Mouse (Mus musculus) stomach, embryonic 16.5 days (tissue): Measurements from ENCODE around the gene Ndc80. TPM values are rescaled to one million over a fixed set of nuclear protein-coding genes. Genes with fewer than 3 reads are reported as not detected.

Experiments
- ATAC-seq: fragments of 200-750 bp; cut with Nextera tagmentation; 2 replicates; pipeline ENCODE4 v1.8.0; 2017; ENCODE audit warnings: moderate number of reproducible peaks, moderate TSS enrichment; ENCODE audit not compliant: insufficient read depth, low FRiP score
- H3K27ac ChIP-seq: fragments of 300-500 bp; sonication (generic); 2 replicates; pipeline ENCODE4 v1.5.1; 2014; ENCODE audit warnings: low read length
- H3K27me3 ChIP-seq: fragments of 300-500 bp; sonication (generic); 2 replicates; pipeline ENCODE4 v1.6.1; 2014; ENCODE audit warnings: low read length, control low read depth, mixed read lengths; ENCODE audit not compliant: control insufficient read depth, insufficient read depth
- H3K36me3 ChIP-seq: fragments of 300-500 bp; sonication (generic); 2 replicates; pipeline ENCODE4 v1.6.1; 2014; ENCODE audit warnings: low read length; ENCODE audit not compliant: control insufficient read depth, insufficient read depth
- H3K4me1 ChIP-seq: fragments of 300-500 bp; sonication (generic); 2 replicates; pipeline ENCODE4 v1.6.1; 2014; ENCODE audit warnings: low read length, control low read depth, mixed read lengths; ENCODE audit not compliant: control insufficient read depth, insufficient read depth
- H3K4me2 ChIP-seq: fragments of 300-500 bp; sonication (generic); 2 replicates; pipeline ENCODE4 v1.6.1; 2014; ENCODE audit warnings: low read depth, low read length, mixed read lengths
- H3K4me3 ChIP-seq: fragments of 300-500 bp; sonication (generic); replicated peaks from 2 replicates; pipeline ENCODE4 v1.5.1; 2014; ENCODE audit warnings: mild to moderate bottlenecking, low read length
- H3K9ac ChIP-seq: fragments of 300-500 bp; sonication (generic); 2 replicates; pipeline ENCODE4 v1.6.1; 2014; ENCODE audit warnings: low read length
- H3K9me3 ChIP-seq: fragments of 300-500 bp; sonication (generic); replicated peaks from 2 replicates; pipeline ENCODE4 v1.6.1; 2016; ENCODE audit warnings: low read length, control low read depth; ENCODE audit not compliant: control insufficient read depth
- WGBS: fragments of 180-500 bp; shearing (Covaris S2); extraction: QIAGEN DNeasy Blood & Tissue Kit; methylation state at CpG from one replicate; pipeline ENCODE4 v1.1.7; 2014; 5-methylcytosine and 5-hydroxymethylcytosine counted together
- polyA plus RNA-seq: library from polyadenylated mRNA; unstranded; fragments of >200 nt; fragmentation: Nextera tagmentation; extraction: Ambion mirVana; gene quantifications from 2 replicates; pipeline ENCODE4 v1.2.1, GENCODE M21; 2015

The Ndc80 gene
- polyA plus RNA-seq, 1 experiment from 2014 or later: 37.9 TPM

GRCm38 (mm10) chr17:71484711-71485110 lies 41.9 kb downstream of the Ndc80 start:
- WGBS: 88% methylated on average over 5 of the region's 5 CpGs

GRCm38 (mm10) chr17:71483418-71484060 lies 43.1 kb downstream of the Ndc80 start:
- H3K27ac ChIP-seq: no peak overlapping the region
- 84% methylated on average over 7 of the region's 7 CpGs for WGBS
- H3K4me2 ChIP-seq: no peak overlapping the region
- no peaks in the 10 kb centered on the region for H3K9me3 ChIP-seq
- ATAC-seq: no peak
- H3K27me3 ChIP-seq: no peaks in the 10 kb centered on the region
- no peak overlapping the region for H3K9ac ChIP-seq
- H3K36me3 ChIP-seq: no peaks in the 10 kb centered on the region
- no peaks in the 10 kb centered on the region for H3K4me1 ChIP-seq
- H3K4me3 ChIP-seq: no peak overlapping the region

More at GRCm38 (mm10) chr17:71484711-71485110, 41.9 kb downstream of the Ndc80 start:
- ATAC-seq: no peak
- Histone ChIP-seq H3K4me1 (no peaks in the 10 kb centered on the region), H3K4me3 (no peak overlapping the region), H3K27ac (no peak overlapping the region), H3K4me2 (no peak overlapping the region), H3K36me3 (no peaks in the 10 kb centered on the region), H3K9ac (no peak overlapping the region), H3K9me3 (no peaks in the 10 kb centered on the region), H3K27me3 (no peaks in the 10 kb centered on the region)

GRCm38 (mm10) chr17:71479381-71479901 lies 47.2 kb downstream of the Ndc80 start:
- Histone ChIP-seq H3K27me3 (no peaks in the 10 kb centered on the region), H3K36me3 (no peaks in the 10 kb centered on the region), H3K9me3 (no peaks in the 10 kb centered on the region), H3K4me2 (no peak overlapping the region), H3K27ac (no peak overlapping the region), H3K9ac (no peak overlapping the region), H3K4me1 (0 out of 2 replicates have a peak, but pooled peaks cover 5% of the 10 kb centered on the region), H3K4me3 (no peak overlapping the region)
- whole genome bisulfite sequencing: 50% methylated on average over 5 of the region's 5 CpGs
- ATAC-seq: no peak

- Histone ChIP-seq H3K4me1 (peaks cover 9% of the 10 kb centered on the region), H3K9me3 (no peaks in the 10 kb centered on the region), H3K27me3 (no peaks in the 10 kb centered on the region), H3K36me3 (no peaks in the 10 kb centered on the region), H3K9ac (no peak overlapping the region), H3K4me3 (no peak overlapping the region), H3K27ac (no peak overlapping the region), H3K4me2 (no peak overlapping the region)
- ATAC-seq: no peak
- 95% methylated on average over 8 of the region's 8 CpGs for WGBS
Observed at GRCm38 (mm10) chr17:71477481-71477880, 49.2 kb downstream of the Ndc80 start.

GRCm38 (mm10) chr17:71476346-71477020 lies 50.2 kb downstream of the Ndc80 start:
- H3K9ac ChIP-seq: peak overlapping the region; percentile 98; the same call in 1 of the 2 replicates
- no peaks in the 10 kb centered on the region for H3K27me3 ChIP-seq
- no peaks in the 10 kb centered on the region for H3K9me3 ChIP-seq
- WGBS: 62% methylated on average over 7 of the region's 7 CpGs
- no peak for ATAC-seq
- H3K4me2 ChIP-seq: peak overlapping the region; percentile 66
- no peaks in the 10 kb centered on the region for H3K36me3 ChIP-seq
- peaks cover 9% of the 10 kb centered on the region for H3K4me1 ChIP-seq
- peak overlapping the region; percentile 49 for H3K27ac ChIP-seq
- peak overlapping the region; percentile 89 for H3K4me3 ChIP-seq

GRCm38 (mm10) chr17:71475705-71476089 lies 51.0 kb downstream of the Ndc80 start:
- H3K4me2 ChIP-seq: peak overlapping the region; percentile 66
- peaks cover 9% of the 10 kb centered on the region for H3K4me1 ChIP-seq
- H3K9ac ChIP-seq: peak overlapping the region; percentile 98
- no peaks in the 10 kb centered on the region for H3K9me3 ChIP-seq
- H3K36me3 ChIP-seq: no peaks in the 10 kb centered on the region
- H3K27me3 ChIP-seq: no peaks in the 10 kb centered on the region
- under 1% methylated on average over 31 of the region's 31 CpGs for WGBS
- peak overlapping the region; percentile 99 for H3K27ac ChIP-seq
- H3K4me3 ChIP-seq: peak overlapping the region; percentile 89
- ATAC-seq: peak; percentile 63

GRCm38 (mm10) chr17:71474762-71475704 lies 51.6 kb downstream of the Ndc80 start, which contains the start of gene Smchd1:
Smchd1 (minus strand) TSS chr17:71475343.
- Histone ChIP-seq H3K36me3 (no peaks in the 10 kb centered on the region), H3K27ac (peak within 1 kb of the TSS; percentile 99), H3K4me2 (peak within 1 kb of the TSS; percentile 87), H3K9ac (peak within 1 kb of the TSS; percentile 98), H3K27me3 (no peaks in the 10 kb centered on the region), H3K9me3 (no peaks in the 10 kb centered on the region), H3K4me1 (peaks cover 9% of the 10 kb centered on the region), H3K4me3 (peak within 1 kb of the TSS; percentile 89)
- peak; percentile 98 for ATAC-seq
- under 1% methylated on average over 94 of the region's 109 CpGs for WGBS

GRCm38 (mm10) chr17:71474128-71474527 lies 52.5 kb downstream of the Ndc80 start:
- no peak for ATAC-seq
- peak overlapping the region; percentile 89 for H3K4me3 ChIP-seq
- WGBS: 10% methylated on average over 8 of the region's 8 CpGs
- H3K27me3 ChIP-seq: no peaks in the 10 kb centered on the region
- peak overlapping the region; percentile 87 for H3K4me2 ChIP-seq
- H3K9me3 ChIP-seq: no peaks in the 10 kb centered on the region
- peak overlapping the region; percentile 98 for H3K9ac ChIP-seq
- 0 out of 2 replicates have a peak overlapping the region, but pooled peaks have one; percentile 99 for H3K27ac ChIP-seq
- H3K4me1 ChIP-seq: peaks cover 9% of the 10 kb centered on the region
- H3K36me3 ChIP-seq: no peaks in the 10 kb centered on the region
